Mouse (Mus musculus): ENCODE measurements around the gene Slc18b1. TPM values are rescaled to one million over a fixed set of nuclear protein-coding genes. Genes with fewer than 3 reads are reported as not detected.
"Not testable (repeated sequence)": the region's sequence is repeated elsewhere in the genome, so short reads cannot be mapped to it uniquely, and the experiment has no call there.

Gene Slc18b1
- polyA plus RNA-seq (2015; fragmentation: Nextera tagmentation; extraction: Ambion mirVana): 15.9 and 16.7 TPM in 2 replicates

DNA sequence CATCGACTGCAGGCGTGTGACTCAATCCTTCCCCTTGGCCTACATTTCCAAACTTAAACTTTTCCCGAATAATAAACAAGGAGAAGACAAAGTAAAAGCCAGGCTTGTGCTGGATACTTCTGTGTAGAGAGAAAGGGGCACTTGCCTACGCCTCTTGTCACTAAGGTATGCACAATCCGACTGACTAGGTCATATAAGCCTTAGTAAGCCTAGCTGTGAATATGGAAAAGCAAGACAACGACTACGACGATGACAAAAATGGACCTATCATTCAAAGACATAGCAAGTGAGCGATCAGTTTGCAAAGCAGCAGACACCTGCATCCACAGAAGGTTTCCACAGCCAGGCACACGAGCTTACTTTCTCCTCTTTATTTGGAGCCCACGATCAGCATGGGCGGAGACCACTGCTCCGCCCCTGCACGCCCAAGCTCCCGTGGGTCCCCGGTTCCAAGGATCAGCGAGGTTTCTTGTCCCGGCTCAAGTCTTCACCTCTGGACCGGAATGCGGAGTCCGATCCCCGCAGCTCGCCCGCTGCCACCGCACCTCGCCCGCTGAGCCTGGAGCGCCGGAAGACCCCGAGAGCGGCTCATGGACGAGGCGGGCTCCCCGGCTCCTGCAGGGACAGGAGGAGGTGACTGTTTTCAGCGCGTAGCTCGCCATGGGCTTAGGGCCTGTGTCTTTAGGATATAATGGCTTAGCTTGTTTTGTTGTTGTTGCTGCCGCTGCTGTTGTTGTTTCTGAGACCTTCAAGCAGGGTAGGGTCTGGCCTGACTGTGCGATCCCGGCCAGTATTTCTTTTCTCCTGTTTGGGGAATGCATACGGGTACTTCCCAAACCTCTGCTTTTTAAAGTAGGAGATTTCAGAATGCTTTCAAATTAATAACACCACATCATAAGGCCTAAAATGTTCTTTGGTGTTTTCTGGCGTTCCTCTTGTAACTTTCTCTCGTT is at the start of gene Slc18b1:
Slc18b1 (plus strand) TSS at position 436 of the 953 bp plus-strand sequence.
- Histone ChIP-seq H3K4me1 (peaks cover 13% of the 10 kb centered on the region), H3K27ac (peak within 1 kb of the TSS; percentile 52; the same call in 1 of the 2 replicates), H3K36me3 (ENCODE audit: poor library complexity, severe bottlenecking) (peaks cover 11% of the 10 kb centered on the region), H3K9me3 (replicated peaks) (no peaks in the 10 kb centered on the region), H3K9ac (peak within 1 kb of the TSS; percentile 86), H3K4me2 (peak within 1 kb of the TSS; percentile 74), H3K27me3 (no peaks in the 10 kb centered on the region), H3K4me3 (peak within 1 kb of the TSS; percentile 66)
- 2% methylated on average over 43 of the region's 43 CpGs for WGBS
- ATAC-seq: peak; percentile 83

- no peak overlapping the region for H3K4me2 ChIP-seq
- WGBS: 88% methylated on average over 7 of the region's 7 CpGs
- no peaks in the 10 kb centered on the region for H3K4me1 ChIP-seq
- ATAC-seq: no peak
- H3K36me3 ChIP-seq (ENCODE audit: poor library complexity, severe bottlenecking): no peaks in the 10 kb centered on the region
- H3K9ac ChIP-seq: no peak overlapping the region
- no peaks in the 10 kb centered on the region for H3K9me3 ChIP-seq (replicated peaks)
- H3K27me3 ChIP-seq: no peaks in the 10 kb centered on the region
- H3K27ac ChIP-seq: no peak overlapping the region
- H3K4me3 ChIP-seq: no peak overlapping the region
Measured at GRCm38 (mm10) chr10:23754166-23754565, 42.6 kb upstream of the Slc18b1 start.

GRCm38 (mm10) chr10:23777288-23777945 is 19.4 kb upstream of the Slc18b1 start:
- H3K4me2 ChIP-seq: no peak overlapping the region
- no peak overlapping the region for H3K4me3 ChIP-seq
- H3K36me3 ChIP-seq (ENCODE audit: poor library complexity, severe bottlenecking): peaks cover 12% of the 10 kb centered on the region
- 35% methylated on average over 5 of the region's 5 CpGs for WGBS
- ATAC-seq: peak; percentile 62
- H3K9me3 ChIP-seq (replicated peaks): no peaks in the 10 kb centered on the region
- H3K9ac ChIP-seq: no peak overlapping the region
- no peaks in the 10 kb centered on the region for H3K27me3 ChIP-seq
- H3K4me1 ChIP-seq: no peaks in the 10 kb centered on the region
- no peak overlapping the region for H3K27ac ChIP-seq

DNA sequence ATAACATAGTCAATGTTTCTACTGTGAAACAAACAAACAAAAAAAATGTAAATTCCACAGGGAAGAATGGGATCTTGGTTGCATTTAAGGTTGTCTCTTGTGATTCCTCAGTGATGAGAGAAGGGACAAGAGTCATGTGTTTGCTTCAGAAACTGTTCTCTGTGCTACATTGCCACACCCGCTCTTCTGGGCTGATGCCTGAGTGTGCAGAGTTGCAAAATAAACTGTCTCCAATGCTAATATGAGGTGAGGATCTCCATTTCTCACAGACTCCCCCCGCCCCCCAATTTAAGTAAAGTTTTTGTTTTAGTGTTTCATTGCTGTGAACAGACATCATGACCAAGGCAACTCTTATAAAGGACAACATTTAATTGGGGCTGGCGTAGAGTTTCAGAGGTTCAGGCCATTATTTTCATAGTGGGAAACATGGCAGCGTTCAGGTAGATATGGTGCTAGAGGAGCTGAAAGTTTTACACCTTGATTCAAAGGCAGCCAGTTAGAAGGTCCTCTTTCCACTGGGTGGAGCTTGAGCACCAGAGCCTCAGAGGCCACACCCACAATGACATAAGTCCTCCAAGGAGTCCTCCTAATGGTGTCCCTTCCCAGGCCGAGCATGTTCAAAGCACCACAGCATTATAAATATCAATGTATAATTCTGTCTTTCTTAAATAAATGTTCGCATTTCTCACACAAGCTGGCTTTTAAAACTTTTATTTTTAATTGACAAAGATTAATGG is 16.1 kb upstream of the Slc18b1 start:
- Histone ChIP-seq H3K4me3 (no peak overlapping the region), H3K4me1 (peaks cover 22% of the 10 kb centered on the region), H3K9ac (no peak overlapping the region), H3K36me3 (ENCODE audit: poor library complexity, severe bottlenecking) (peaks cover 42% of the 10 kb centered on the region), H3K4me2 (no peak overlapping the region), H3K27ac (no peak overlapping the region), H3K9me3 (replicated peaks) (no peaks in the 10 kb centered on the region), H3K27me3 (no peaks in the 10 kb centered on the region)
- peak; percentile 22; the same call in 1 of the 2 replicates for ATAC-seq
- WGBS: 86% methylated on average over 6 of the region's 6 CpGs

DNA sequence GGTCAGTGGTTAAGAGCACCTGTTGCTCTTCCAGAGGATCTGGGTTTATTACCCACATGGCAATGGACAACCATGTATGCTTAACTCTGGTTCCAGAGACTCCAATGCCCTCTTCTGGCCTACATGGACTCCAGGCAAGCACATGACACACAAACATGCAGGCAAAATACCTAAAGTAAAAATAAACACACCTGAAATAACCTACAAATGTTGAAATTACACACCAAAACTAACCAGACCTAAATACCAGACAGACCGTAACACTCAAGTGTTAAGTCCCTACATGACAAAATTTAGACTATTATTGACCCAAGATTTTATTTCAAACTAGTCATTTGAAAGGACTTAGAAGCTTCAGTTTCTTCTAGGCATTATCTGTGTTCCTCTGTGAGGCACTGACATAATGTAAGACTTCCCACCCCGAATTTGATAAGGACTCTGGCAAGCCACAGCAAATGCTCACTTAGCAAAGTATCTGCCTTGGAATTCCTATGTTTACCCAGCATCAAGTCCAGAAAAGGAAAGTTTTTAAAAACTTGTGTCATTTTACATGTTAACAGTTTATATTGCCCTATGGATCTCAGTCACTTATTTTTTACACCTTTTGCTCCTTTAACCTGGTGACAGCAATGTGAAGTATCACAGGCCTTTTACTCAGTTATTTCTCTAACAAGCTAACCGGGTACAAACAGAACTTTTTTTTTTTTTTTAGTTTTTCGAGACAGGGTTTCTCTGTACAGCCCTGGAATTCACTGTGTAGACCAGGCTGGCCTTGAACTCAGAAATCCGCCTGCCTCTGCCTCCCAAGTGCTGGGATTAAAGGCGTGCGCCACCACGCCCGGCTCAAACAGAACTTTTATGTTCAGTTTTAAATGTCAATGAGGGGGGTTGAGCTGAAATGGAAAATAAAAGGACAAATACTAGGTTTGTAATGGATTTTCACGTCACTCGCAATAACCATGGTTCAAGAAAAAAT is 14.7 kb upstream of the Slc18b1 start:
- peaks cover 44% of the 10 kb centered on the region for H3K36me3 ChIP-seq (ENCODE audit: poor library complexity, severe bottlenecking)
- no peak overlapping the region for H3K4me3 ChIP-seq
- H3K9ac ChIP-seq: no peak overlapping the region
- ATAC-seq: no peak
- H3K27ac ChIP-seq: no peak overlapping the region
- WGBS: 89% methylated on average over 11 of the region's 11 CpGs
- H3K9me3 ChIP-seq (replicated peaks): no peaks in the 10 kb centered on the region
- no peak overlapping the region for H3K4me2 ChIP-seq
- H3K27me3 ChIP-seq: no peaks in the 10 kb centered on the region
- peaks cover 30% of the 10 kb centered on the region for H3K4me1 ChIP-seq

GRCm38 (mm10) chr10:23782855-23783492 is 13.8 kb upstream of the Slc18b1 start:
- H3K9me3 ChIP-seq (replicated peaks): no peaks in the 10 kb centered on the region
- WGBS: 41% methylated on average over 2 of the region's 2 CpGs
- no peak overlapping the region for H3K4me3 ChIP-seq
- H3K9ac ChIP-seq: no peak overlapping the region
- ATAC-seq: no peak
- no peak overlapping the region for H3K27ac ChIP-seq
- no peak overlapping the region for H3K4me2 ChIP-seq
- H3K4me1 ChIP-seq: peaks cover 31% of the 10 kb centered on the region
- H3K27me3 ChIP-seq: no peaks in the 10 kb centered on the region
- peaks cover 44% of the 10 kb centered on the region for H3K36me3 ChIP-seq (ENCODE audit: poor library complexity, severe bottlenecking)

GRCm38 (mm10) chr10:23783493-23783884 is 13.3 kb upstream of the Slc18b1 start:
- WGBS: 23% methylated on average over 2 of the region's 2 CpGs
- Histone ChIP-seq H3K27ac (no peak overlapping the region), H3K36me3 (ENCODE audit: poor library complexity, severe bottlenecking) (peaks cover 44% of the 10 kb centered on the region), H3K4me2 (no peak overlapping the region), H3K9ac (no peak overlapping the region), H3K4me3 (no peak overlapping the region), H3K9me3 (replicated peaks) (no peaks in the 10 kb centered on the region), H3K4me1 (peaks cover 36% of the 10 kb centered on the region), H3K27me3 (no peaks in the 10 kb centered on the region)
- ATAC-seq: no peak

- Histone ChIP-seq H3K27me3 (no peaks in the 10 kb centered on the region), H3K4me2 (no peak overlapping the region), H3K4me1 (peaks cover 37% of the 10 kb centered on the region), H3K27ac (no peak overlapping the region), H3K9me3 (replicated peaks) (no peaks in the 10 kb centered on the region), H3K4me3 (no peak overlapping the region), H3K36me3 (ENCODE audit: poor library complexity, severe bottlenecking) (peaks cover 41% of the 10 kb centered on the region), H3K9ac (no peak overlapping the region)
- WGBS: 38% methylated on average over 2 of the region's 2 CpGs
- ATAC-seq: no peak
Measured at GRCm38 (mm10) chr10:23784121-23784520, 12.7 kb upstream of the Slc18b1 start.

DNA sequence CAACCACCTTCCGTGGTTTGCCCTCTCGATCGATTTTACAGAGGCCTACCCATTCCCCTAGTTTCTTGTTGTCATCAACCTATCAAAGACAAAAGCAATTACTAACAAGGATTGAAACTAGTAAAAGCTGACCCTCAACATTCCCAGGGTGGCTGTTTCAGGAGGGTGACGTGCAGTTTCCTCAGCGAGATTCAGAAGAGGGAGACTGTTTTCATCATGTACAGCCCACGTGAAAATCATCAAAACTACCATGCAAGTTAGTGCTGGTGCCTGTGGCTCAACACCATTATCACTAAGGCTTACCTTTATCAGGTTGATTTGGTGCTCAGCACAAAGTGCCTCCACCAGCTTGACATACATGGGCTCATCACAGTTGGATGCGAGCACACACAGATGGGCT is 11.2 kb upstream of the Slc18b1 start:
- not testable (repeated sequence) for ATAC-seq; H3K9me3 ChIP-seq (replicated peaks); H3K27ac ChIP-seq; H3K27me3 ChIP-seq
- Histone ChIP-seq H3K9ac (peak overlapping the region; percentile 96), H3K4me2 (peak overlapping the region; percentile 96), H3K36me3 (ENCODE audit: poor library complexity, severe bottlenecking) (peaks cover 41% of the 10 kb centered on the region), H3K4me1 (peaks cover 37% of the 10 kb centered on the region), H3K4me3 (peak overlapping the region; percentile 88)
- 43% methylated on average over 7 of the region's 7 CpGs for WGBS

DNA sequence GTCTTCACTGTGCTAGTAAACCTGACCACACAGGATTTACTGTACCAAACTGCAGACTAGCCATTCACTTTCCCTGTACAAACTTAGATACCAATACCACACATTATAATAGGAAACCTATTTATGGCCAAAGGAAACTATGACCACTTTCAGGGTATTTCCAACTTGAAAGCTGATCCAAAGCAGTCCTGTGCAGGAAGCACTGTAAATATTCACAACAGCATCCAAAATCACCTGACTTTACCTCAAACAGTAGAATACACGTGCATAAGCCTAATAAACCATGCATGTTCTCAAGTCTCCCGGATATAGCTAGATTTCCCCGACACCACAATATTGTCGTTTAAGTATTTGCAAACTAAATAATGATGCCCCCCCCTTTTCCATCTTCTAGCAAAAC is 10.7 kb upstream of the Slc18b1 start:
- H3K27me3 ChIP-seq: no peaks in the 10 kb centered on the region
- H3K4me2 ChIP-seq: peak overlapping the region; percentile 96
- no peak for ATAC-seq
- no peak overlapping the region for H3K27ac ChIP-seq
- under 1% methylated on average over 4 of the region's 4 CpGs for WGBS
- H3K9ac ChIP-seq: peak overlapping the region; percentile 96
- peaks cover 37% of the 10 kb centered on the region for H3K4me1 ChIP-seq
- H3K36me3 ChIP-seq (ENCODE audit: poor library complexity, severe bottlenecking): peaks cover 38% of the 10 kb centered on the region
- H3K9me3 ChIP-seq (replicated peaks): no peaks in the 10 kb centered on the region
- H3K4me3 ChIP-seq: peak overlapping the region; percentile 88

Data from forebrain, embryonic 13.5 days (tissue).